Mouse (Mus musculus) hindbrain, embryonic 15.5 days (tissue): Measurements from ENCODE around the gene Zfp385b. TPM values are rescaled to one million over a fixed set of nuclear protein-coding genes. Genes with fewer than 3 reads are reported as not detected.
A peak's percentile ranks its signal among the peaks of the same experiment; 100 is the strongest.

Experiments used
- ATAC-seq: fragments of 200-750 bp; cut with Nextera tagmentation; 2 replicates; pipeline ENCODE4 v1.8.0; 2017; ENCODE audit warnings: low read depth, moderate number of reproducible peaks, moderate TSS enrichment; ENCODE audit not compliant: low FRiP score
- H3K27ac ChIP-seq: fragments of 300-500 bp; sonication (generic); replicated peaks from 2 replicates; pipeline ENCODE4 v1.5.1; 2015; ENCODE audit warnings: mild to moderate bottlenecking, inconsistent platforms
- H3K27me3 ChIP-seq: fragments of 300-500 bp; sonication (generic); 2 replicates; pipeline ENCODE4 v1.6.1; 2015; ENCODE audit warnings: control low read depth, inconsistent platforms
- H3K36me3 ChIP-seq: fragments of 300-500 bp; sonication (generic); 2 replicates; pipeline ENCODE4 v1.6.1; 2015; ENCODE audit warnings: control low read depth, inconsistent platforms
- H3K4me1 ChIP-seq: fragments of 300-500 bp; sonication (generic); replicated peaks from 2 replicates; pipeline ENCODE4 v1.6.1; 2015; ENCODE audit warnings: control low read depth, inconsistent platforms
- H3K4me2 ChIP-seq: fragments of 300-500 bp; sonication (generic); 2 replicates; pipeline ENCODE4 v1.6.1; 2015; ENCODE audit warnings: moderate library complexity, mild to moderate bottlenecking, inconsistent platforms
- H3K4me3 ChIP-seq: fragments of 300-500 bp; sonication (generic); 2 replicates; pipeline ENCODE4 v1.5.1; 2015; ENCODE audit warnings: mild to moderate bottlenecking, inconsistent platforms
- H3K9ac ChIP-seq: fragments of 300-500 bp; sonication (generic); 2 replicates; pipeline ENCODE4 v1.6.1; 2015; ENCODE audit warnings: inconsistent platforms
- H3K9me3 ChIP-seq: fragments of 300-500 bp; sonication (generic); 2 replicates; pipeline ENCODE4 v1.6.1; 2016; ENCODE audit warnings: control low read depth, inconsistent platforms
- WGBS: fragments of 180-500 bp; shearing (Covaris S2); methylation state at CpG from one replicate; pipeline ENCODE4 v1.1.7; 2015; 5-methylcytosine and 5-hydroxymethylcytosine counted together
- polyA plus RNA-seq: library from polyadenylated mRNA; unstranded; fragments of >200 nt; fragmentation: Nextera tagmentation; extraction: Ambion mirVana; gene quantifications from 2 replicates; pipeline ENCODE4 v1.2.1, GENCODE M21; 2015

Zfp385b gene
- polyA plus RNA-seq, 1 experiment from 2014 or later, result 12.9 TPM

DNA sequence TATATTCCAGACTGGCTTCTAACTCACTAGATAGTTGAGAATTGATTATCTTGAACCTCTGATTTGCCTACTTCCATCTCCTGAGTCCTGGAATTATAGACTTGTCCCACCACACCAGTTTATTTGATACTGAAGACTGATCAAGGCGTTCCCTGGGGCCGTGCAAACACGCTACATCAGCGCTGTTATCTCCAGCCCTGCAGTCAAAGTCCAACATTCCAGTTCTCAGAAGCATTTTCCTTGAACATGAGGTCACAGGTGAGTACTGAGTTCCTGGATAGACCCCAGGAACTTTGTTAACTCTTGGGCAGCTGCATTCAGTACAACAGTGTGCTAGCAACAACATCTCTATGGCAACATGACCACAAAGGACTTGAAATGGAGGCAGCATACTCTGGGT lies 297.2 kb downstream of the Zfp385b start:
- no peak for ATAC-seq
- 79% methylated on average over 4 of the region's 4 CpGs for whole genome bisulfite sequencing
- H3K4me1 ChIP-seq, result peaks cover 17% of the 10 kb centered on the region
- H3K27me3 ChIP-seq, result no peaks in the 10 kb centered on the region
- no peaks in the 10 kb centered on the region for H3K36me3 ChIP-seq
- H3K4me2 ChIP-seq, result no peak overlapping the region
- H3K9me3 ChIP-seq, result no peaks in the 10 kb centered on the region
- no peak overlapping the region for H3K9ac ChIP-seq
- no peak overlapping the region for H3K27ac ChIP-seq
- H3K4me3 ChIP-seq, result no peak overlapping the region

DNA sequence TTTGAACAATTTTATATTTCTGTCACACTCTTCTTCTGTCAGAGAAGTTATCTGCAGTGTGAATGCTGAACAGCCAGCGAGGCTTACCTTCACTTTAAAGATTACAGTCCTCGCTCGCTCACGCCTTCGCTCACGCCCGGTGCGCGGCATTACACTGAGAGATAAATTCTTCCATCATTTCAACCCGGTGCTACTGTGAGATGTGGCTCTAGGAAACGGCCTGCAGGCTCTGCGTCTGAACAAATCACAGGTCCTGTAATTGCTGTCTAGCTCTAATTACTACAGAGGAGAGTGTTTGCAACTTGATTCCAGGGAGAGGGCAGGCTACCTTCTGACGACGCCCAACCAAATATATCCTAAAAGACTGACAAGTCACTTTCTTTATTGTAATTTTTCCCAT lies 300.1 kb downstream of the Zfp385b start:
- no peaks in the 10 kb centered on the region for H3K36me3 ChIP-seq
- peaks cover 17% of the 10 kb centered on the region for H3K4me1 ChIP-seq
- H3K4me2 ChIP-seq, result peak overlapping the region; percentile 64
- ATAC-seq, result peak; percentile 50; the same call in 1 of the 2 replicates
- H3K4me3 ChIP-seq, result peak overlapping the region; percentile 26
- no peak overlapping the region for H3K27ac ChIP-seq
- under 1% methylated on average over 14 of the region's 14 CpGs for WGBS
- H3K27me3 ChIP-seq, result no peaks in the 10 kb centered on the region
- no peak overlapping the region for H3K9ac ChIP-seq
- no peaks in the 10 kb centered on the region for H3K9me3 ChIP-seq

DNA sequence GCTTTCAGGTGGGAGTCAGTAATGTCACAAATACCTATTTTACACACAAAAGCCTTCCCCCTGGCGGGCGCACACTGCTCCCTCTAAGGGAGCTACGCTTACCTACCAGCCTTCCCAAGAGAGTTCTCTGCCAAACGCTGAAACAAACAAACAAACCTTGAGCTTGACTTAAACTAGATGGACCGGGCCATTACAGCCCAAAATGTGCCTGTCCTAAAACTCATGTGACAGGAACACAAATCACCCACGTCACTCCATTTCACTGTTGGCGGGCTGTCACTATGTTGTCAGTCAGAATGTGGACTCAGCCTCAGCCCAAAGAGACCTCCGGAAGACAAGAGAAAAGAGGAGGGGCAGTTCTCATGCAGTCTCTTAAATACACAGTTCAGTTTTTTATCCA lies 300.7 kb downstream of the Zfp385b start:
- peak overlapping the region; percentile 64 for H3K4me2 ChIP-seq
- H3K36me3 ChIP-seq, result no peaks in the 10 kb centered on the region
- peak; percentile 27; the same call in 1 of the 2 replicates for ATAC-seq
- H3K9me3 ChIP-seq, result no peaks in the 10 kb centered on the region
- H3K4me3 ChIP-seq, result peak overlapping the region; percentile 26
- WGBS, result 12% methylated on average over 8 of the region's 8 CpGs
- H3K4me1 ChIP-seq, result peaks cover 17% of the 10 kb centered on the region
- H3K9ac ChIP-seq, result no peak overlapping the region
- no peaks in the 10 kb centered on the region for H3K27me3 ChIP-seq
- no peak overlapping the region for H3K27ac ChIP-seq

DNA sequence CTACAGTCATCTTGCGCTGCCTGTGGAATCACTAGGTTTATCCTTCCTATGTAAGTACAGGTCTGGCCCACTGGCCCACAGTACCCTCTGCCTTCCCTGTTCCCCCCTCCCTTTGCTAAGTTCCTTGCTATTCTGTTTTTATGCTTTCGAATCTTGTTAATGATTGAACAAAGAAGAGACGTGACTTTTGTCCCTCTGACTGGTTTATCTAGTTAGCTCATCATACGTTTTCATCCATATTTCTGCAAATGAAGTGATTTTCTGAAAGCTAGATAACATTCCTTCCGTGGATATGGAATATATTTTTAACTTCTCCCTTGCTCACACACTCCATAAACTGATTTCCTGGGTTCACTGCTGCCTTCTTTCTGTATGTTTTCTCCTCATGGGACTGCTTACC lies 302.8 kb downstream of the Zfp385b start:
- WGBS, result 81% methylated on average over 5 of the region's 5 CpGs
- no peak for ATAC-seq

DNA sequence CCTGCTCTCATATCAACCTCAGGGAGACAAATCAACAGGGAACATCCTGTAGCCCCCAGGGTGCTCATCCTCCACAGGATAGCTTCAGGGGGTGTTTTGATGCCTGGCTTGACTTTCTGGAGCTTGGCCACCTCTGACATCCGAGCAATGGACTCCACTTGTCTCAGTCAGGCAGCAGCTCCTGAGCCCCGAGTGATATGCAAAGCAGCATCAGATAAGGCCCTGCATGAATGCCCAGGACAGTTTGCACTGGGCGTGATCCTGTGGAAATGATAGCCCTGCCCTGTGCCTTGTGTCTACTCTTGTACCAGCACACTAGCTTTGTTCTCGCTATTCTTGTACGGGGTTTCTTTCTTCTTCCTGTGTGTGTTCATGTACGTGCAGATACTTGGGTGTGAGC lies 303.8 kb downstream of the Zfp385b start:
- 68% methylated on average over 6 of the region's 6 CpGs for WGBS

More for the DNA sequence above, 302.8 kb downstream of the Zfp385b start:
- H3K27me3 ChIP-seq, result no peaks in the 10 kb centered on the region
- H3K4me2 ChIP-seq, result no peak overlapping the region
- H3K27ac ChIP-seq, result no peak overlapping the region
- no peaks in the 10 kb centered on the region for H3K9me3 ChIP-seq
- no peaks in the 10 kb centered on the region for H3K36me3 ChIP-seq
- peaks cover 17% of the 10 kb centered on the region for H3K4me1 ChIP-seq
- H3K4me3 ChIP-seq, result no peak overlapping the region
- no peak overlapping the region for H3K9ac ChIP-seq

DNA sequence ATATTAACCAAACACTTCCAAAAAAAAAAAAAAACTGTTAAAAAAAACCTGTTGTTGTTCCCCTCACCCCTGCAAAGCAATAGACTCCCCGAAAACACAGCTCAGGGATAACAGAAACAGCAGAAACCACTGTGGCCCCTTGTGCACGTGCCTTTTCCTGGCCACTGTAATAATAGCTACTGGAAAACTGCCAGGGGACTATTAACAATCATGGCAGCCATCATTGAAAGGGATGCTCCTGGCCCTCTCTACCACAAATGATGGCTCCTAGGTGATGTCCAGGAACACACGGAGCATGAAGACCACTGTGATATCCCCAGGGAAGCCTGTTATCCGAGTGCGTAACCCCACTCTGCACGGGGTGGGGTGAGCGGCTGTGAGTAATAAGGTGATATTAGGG lies 304.4 kb downstream of the Zfp385b start:
- H3K27me3 ChIP-seq, result no peaks in the 10 kb centered on the region
- H3K4me3 ChIP-seq, result no peak overlapping the region
- no peak overlapping the region for H3K4me2 ChIP-seq
- ATAC-seq, result no peak
- H3K9me3 ChIP-seq, result no peaks in the 10 kb centered on the region
- WGBS, result 50% methylated on average over 7 of the region's 7 CpGs
- no peak overlapping the region for H3K27ac ChIP-seq
- no peaks in the 10 kb centered on the region for H3K36me3 ChIP-seq
- no peak overlapping the region for H3K9ac ChIP-seq
- peaks cover 14% of the 10 kb centered on the region for H3K4me1 ChIP-seq

More for the DNA sequence above, 303.8 kb downstream of the Zfp385b start:
- H3K27me3 ChIP-seq, result no peaks in the 10 kb centered on the region
- H3K27ac ChIP-seq, result no peak overlapping the region
- ATAC-seq, result no peak
- H3K4me3 ChIP-seq, result no peak overlapping the region
- H3K9me3 ChIP-seq, result no peaks in the 10 kb centered on the region
- H3K9ac ChIP-seq, result no peak overlapping the region
- no peaks in the 10 kb centered on the region for H3K36me3 ChIP-seq
- H3K4me1 ChIP-seq, result peaks cover 17% of the 10 kb centered on the region
- H3K4me2 ChIP-seq, result no peak overlapping the region

DNA sequence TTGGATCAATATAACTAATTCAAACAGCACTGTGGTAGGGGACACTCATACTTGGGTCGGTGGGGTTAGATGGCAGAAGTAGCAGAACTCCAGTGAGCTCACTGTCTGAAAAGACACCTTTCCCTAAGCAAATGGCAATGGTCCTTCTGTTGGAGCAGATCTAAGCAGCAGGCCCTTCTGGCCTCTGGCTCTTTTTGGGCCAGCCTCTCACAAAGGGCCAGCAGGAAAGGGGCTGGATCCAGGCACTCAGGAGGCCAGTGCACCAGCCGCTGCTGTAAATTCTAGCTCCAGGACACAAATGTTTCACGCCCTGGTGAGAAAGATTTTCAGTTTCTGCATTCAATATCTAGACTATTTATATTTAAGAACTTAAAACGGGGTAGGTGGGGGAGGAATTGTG lies 305.0 kb downstream of the Zfp385b start:
- H3K4me2 ChIP-seq, result no peak overlapping the region
- ATAC-seq, result no peak
- no peak overlapping the region for H3K27ac ChIP-seq
- H3K9ac ChIP-seq, result no peak overlapping the region
- H3K36me3 ChIP-seq, result no peaks in the 10 kb centered on the region
- H3K4me3 ChIP-seq, result no peak overlapping the region
- H3K4me1 ChIP-seq, result peaks cover 10% of the 10 kb centered on the region
- no peaks in the 10 kb centered on the region for H3K9me3 ChIP-seq
- H3K27me3 ChIP-seq, result no peaks in the 10 kb centered on the region
- 57% methylated on average over 4 of the region's 4 CpGs for WGBS

DNA sequence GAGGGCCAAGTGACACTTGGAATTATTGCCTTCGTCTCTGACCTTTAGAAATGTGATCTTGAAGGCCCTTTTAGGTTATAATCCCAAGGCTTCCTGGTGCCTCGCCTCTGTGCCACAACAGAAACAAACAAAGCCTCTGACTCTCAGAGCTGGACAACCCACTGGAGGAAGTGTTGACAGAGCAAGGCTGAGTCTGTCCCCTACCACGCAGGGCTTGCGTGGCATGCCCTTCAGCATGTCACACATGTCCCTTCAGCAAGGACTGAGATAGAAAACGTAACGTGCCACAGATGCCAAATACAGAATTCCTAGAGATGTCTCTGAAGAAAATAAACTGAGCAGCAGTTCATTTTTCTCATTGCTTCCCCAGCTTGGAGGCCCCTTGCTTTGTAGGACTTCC lies 310.7 kb downstream of the Zfp385b start:
- Histone ChIP-seq H3K4me2 (no peak overlapping the region), H3K9ac (no peak overlapping the region), H3K4me3 (no peak overlapping the region), H3K36me3 (no peaks in the 10 kb centered on the region), H3K9me3 (no peaks in the 10 kb centered on the region), H3K27ac (no peak overlapping the region), H3K4me1 (peaks cover 7% of the 10 kb centered on the region), H3K27me3 (no peaks in the 10 kb centered on the region)
- 77% methylated on average over 6 of the region's 6 CpGs for WGBS
- ATAC-seq, result no peak

DNA sequence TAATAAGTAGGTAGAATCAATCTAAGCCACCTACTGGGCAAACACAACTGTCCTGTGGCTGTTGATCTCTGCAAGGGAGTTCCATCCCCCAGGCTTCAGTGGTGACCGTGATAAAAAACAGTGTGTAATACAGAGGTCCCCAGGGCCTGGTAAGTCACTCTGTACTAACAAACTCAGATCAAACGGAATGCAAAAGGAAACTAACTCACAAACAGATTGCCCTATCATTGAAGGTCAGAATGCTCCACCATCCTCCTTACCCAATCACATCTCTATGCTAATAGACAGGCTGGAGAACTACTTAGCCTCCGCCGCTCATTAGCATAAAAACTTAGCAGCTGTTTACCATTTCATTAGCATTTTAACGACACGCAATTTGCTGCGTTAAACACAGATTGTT lies 313.1 kb downstream of the Zfp385b start:
- Histone ChIP-seq H3K4me1 (peaks cover 7% of the 10 kb centered on the region), H3K9ac (no peak overlapping the region), H3K27me3 (no peaks in the 10 kb centered on the region), H3K4me3 (no peak overlapping the region), H3K4me2 (peak overlapping the region; percentile 11; the same call in 1 of the 2 replicates), H3K9me3 (no peaks in the 10 kb centered on the region), H3K27ac (no peak overlapping the region), H3K36me3 (no peaks in the 10 kb centered on the region)
- peak; percentile 54 for ATAC-seq
- 3% methylated on average over 7 of the region's 7 CpGs for WGBS

DNA sequence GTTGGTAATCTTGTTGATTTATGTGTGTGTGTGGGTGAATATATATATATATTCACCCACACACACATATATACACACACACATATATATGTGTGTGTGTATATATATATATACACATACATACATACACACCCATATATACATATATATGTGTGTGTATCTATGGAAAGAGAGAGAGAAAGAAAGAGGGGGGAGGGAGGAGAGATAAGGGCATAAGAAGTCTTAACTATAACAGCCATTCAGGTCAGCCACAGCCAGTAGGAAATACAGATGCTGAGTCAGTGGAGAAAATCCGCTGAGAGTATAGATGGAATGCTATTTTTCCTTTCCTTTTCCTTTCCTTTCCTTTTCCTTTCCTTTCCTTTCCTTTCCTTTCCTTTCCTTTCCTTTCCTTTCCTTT lies 313.8 kb downstream of the Zfp385b start:
- Histone ChIP-seq H3K9me3 (no peaks in the 10 kb centered on the region), H3K27me3 (no peaks in the 10 kb centered on the region), H3K36me3 (no peaks in the 10 kb centered on the region), H3K4me2 (no peak overlapping the region), H3K4me3 (no peak overlapping the region), H3K9ac (no peak overlapping the region), H3K27ac (no peak overlapping the region), H3K4me1 (peaks cover 7% of the 10 kb centered on the region)
- ATAC-seq, result no peak
- 86% methylated on average over 1 of the region's 1 CpGs for WGBS

DNA sequence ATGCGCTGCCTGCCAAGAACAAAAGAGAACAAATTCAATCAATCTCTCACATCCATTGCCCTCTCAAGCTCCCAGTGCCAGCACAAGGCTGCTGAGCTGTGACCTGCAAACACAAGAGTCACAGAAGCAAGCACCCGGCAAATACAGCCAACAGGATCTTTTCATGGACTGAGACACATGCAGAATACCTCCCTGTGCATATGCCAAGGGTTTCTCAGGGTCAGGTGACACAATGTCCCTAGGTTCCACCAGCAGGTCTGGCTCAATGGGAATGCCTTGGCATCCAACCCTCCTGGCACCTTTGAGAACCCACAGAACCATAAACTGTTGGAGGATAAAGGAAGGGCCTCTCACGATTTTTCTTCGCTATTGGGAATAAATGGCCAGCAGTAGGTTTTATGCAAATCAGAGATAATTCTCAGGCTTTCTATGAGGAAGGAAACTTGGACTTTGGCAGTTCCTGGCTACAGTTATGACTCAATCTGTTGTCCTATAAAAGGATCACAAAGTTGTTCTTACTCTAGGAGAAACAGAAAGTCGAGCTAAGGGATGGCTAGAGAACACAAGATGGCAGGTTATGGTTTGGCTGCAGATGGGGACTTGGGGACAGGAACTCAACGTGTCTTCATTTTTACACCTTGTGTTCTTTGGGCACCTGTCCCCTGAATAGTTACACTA lies 315.6 kb downstream of the Zfp385b start:
- no peak overlapping the region for H3K4me3 ChIP-seq
- H3K27ac ChIP-seq, result no peak overlapping the region
- no peak for ATAC-seq
- H3K9ac ChIP-seq, result no peak overlapping the region
- WGBS, result 90% methylated on average over 6 of the region's 6 CpGs
- H3K4me2 ChIP-seq, result no peak overlapping the region
- no peaks in the 10 kb centered on the region for H3K9me3 ChIP-seq
- H3K4me1 ChIP-seq, result peaks cover 7% of the 10 kb centered on the region
- no peaks in the 10 kb centered on the region for H3K27me3 ChIP-seq
- H3K36me3 ChIP-seq, result no peaks in the 10 kb centered on the region

DNA sequence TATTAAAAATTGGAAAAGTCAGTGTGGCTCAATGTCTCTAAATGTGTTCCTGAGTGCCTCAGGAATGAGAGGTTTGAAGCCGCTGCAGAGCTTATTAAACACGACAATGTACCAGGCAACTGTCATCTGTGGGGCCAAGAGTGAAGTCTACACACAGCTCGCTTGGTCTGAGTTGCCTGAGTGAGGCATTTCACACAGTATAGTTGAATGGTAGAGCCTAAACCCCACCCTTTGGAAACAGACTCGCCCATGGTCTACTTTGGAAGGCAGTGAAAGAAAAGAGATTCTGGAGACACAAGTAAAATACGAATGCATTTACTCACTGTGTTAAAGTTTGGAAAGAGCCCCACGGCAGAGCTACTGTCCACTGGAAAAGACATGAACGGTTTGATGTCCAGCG lies 316.2 kb downstream of the Zfp385b start:
- Histone ChIP-seq H3K4me3 (no peak overlapping the region), H3K4me2 (no peak overlapping the region), H3K27me3 (no peaks in the 10 kb centered on the region), H3K36me3 (no peaks in the 10 kb centered on the region), H3K4me1 (peaks cover 7% of the 10 kb centered on the region), H3K9me3 (no peaks in the 10 kb centered on the region), H3K9ac (no peak overlapping the region), H3K27ac (no peak overlapping the region)
- ATAC-seq, result no peak
- 82% methylated on average over 8 of the region's 8 CpGs for WGBS

DNA sequence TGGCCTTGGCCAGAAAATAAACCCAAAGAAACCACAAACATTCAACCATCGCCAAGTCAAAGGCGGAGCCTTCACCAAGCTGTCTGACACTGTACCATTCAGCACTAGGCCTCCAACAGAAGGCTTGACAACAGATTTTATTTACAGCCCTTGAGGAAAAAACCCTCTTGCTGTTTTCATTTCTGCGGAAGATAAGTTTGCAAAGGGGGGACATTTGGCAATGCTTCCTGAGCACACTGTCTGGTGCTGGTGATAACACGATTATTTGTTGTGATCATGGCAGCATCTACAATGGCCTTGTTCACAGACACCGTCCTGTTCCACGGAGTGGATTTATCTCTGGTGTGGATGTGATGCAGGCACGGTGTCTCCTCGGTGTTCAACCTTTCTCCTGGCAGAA lies 317.0 kb downstream of the Zfp385b start:
- no peak for ATAC-seq
- Histone ChIP-seq H3K9ac (no peak overlapping the region), H3K27me3 (no peaks in the 10 kb centered on the region), H3K36me3 (no peaks in the 10 kb centered on the region), H3K4me1 (peaks cover 7% of the 10 kb centered on the region), H3K9me3 (no peaks in the 10 kb centered on the region), H3K4me2 (no peak overlapping the region), H3K27ac (no peak overlapping the region), H3K4me3 (no peak overlapping the region)
- WGBS, result 80% methylated on average over 8 of the region's 8 CpGs
